Mouse (Mus musculus): ENCODE measurements around the gene Rps23.
A peak's percentile ranks its signal among the peaks of the same experiment; 100 is the strongest.

The Rps23 gene

DNA sequence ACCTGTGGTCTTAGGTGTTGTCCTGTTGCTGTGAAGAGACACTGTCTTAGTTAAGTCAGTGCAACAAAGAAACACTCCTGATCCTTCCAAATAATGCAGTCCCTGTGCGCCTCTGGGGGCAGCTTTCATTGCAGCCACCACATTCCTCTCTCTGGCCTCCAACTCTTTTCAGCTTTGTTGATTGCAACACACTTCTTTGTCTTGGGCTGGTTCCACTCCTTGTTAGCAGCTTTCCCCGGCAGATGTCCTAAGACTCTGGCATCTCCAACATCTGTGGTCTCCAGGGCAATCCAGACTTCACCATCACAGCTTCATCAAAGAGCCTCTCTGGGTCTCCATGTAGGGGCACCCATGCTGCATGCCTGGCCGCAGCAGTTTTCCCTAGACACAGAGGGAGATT is 10.5 kb downstream of the Rps23 start:
- DNase-seq (ENCODE audit: low read depth): no peak

- no peak for DNase-seq (ENCODE audit: low read depth)
Measured at GRCm38 (mm10) chr13:90935852-90936251, 13.1 kb downstream of the Rps23 start.

- DNase-seq (ENCODE audit: low read depth): no peak
Measured at GRCm38 (mm10) chr13:90939192-90939591, 16.4 kb downstream of the Rps23 start.

- no peak for DNase-seq (ENCODE audit: low read depth)
Measured at GRCm38 (mm10) chr13:90939600-90939999, 16.8 kb downstream of the Rps23 start.

GRCm38 (mm10) chr13:90958894-90959293 is 36.1 kb downstream of the Rps23 start:
- no peak for DNase-seq (ENCODE audit: low read depth)

GRCm38 (mm10) chr13:90960591-90960990 is 37.8 kb downstream of the Rps23 start:
- no peak for DNase-seq (ENCODE audit: low read depth)

- no peak for DNase-seq (ENCODE audit: low read depth)
Measured at GRCm38 (mm10) chr13:90962836-90963760, 40.3 kb downstream of the Rps23 start.

- DNase-seq (ENCODE audit: low read depth): no peak
Measured at GRCm38 (mm10) chr13:90964511-90964910, 41.8 kb downstream of the Rps23 start.

DNA sequence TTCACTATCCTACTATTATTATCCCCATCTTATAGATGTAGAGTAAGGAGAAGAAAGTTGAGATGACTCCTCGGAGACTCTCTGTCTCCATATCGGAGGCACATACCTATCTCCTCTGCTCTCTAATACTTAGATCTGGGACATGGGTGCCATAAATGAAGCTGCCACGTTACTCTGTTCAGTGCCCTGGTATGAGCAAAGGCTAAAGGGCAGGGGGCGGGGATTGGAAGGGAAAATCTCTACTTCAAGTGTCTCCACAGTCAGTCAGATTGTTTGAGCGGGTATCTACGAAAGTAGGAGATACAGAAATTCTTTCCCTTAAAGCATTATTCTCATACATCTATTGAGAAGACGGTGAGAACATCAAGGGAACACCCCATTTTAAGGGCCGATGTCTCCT is 43.2 kb downstream of the Rps23 start:
- no peak for DNase-seq (ENCODE audit: low read depth)

DNA sequence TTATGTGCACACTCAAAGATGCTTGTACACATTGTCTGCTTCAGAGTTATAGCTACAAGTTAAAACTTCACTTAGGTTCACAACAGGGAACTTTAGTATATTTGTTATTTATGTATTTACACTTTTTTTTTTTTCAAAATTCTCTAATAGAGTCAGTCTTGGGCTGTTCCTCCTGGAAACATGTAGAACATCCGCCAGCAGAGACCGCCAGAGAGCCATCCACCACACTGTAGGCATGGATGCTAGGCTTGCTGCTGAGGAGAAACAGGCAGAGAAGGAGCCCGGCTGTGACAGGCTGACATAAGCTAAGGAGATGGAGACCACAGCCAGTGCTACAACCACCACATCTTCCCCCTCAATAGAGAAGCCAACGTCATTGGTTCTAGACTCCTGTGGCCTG is 44.7 kb downstream of the Rps23 start:
- peak; percentile 48 for DNase-seq (ENCODE audit: low read depth)

- DNase-seq (ENCODE audit: low read depth): no peak
Measured at GRCm38 (mm10) chr13:90968940-90969339, 46.2 kb downstream of the Rps23 start.

DNA sequence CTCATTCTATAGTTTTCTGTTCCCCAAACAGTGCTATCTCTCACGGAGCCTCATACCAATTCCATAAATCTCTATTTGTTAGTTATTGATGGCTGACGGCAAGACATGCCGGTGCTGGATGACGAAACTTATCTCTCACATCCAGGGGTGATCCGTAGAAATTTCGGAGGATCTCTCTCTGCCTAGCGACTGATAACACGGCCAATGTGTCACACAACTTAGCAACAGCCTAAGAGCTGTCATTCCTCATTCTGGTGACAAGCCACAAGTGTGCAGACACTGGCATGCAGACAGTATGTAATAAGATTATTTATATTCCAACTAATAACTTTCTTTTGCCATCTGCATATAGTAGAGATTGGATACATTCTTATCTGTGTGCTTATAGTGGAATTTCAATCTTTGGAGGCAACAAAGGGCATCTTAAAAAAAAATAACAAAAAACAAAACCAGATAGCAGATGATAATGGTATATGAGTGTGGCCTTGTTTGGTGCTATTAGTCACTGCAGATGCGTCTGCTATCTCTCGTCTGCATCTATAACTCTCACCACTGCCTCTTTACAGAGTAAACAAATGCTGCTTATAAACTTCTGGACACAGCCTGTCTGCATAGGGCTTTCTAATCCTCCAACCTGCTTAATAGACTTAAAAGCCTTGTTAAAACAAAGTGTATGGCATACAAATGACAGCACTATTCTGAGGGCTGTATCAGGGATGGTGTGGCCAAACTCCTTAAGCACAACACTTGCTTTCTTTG is 47.7 kb downstream of the Rps23 start:
- DNase-seq (ENCODE audit: low read depth): no peak

DNA sequence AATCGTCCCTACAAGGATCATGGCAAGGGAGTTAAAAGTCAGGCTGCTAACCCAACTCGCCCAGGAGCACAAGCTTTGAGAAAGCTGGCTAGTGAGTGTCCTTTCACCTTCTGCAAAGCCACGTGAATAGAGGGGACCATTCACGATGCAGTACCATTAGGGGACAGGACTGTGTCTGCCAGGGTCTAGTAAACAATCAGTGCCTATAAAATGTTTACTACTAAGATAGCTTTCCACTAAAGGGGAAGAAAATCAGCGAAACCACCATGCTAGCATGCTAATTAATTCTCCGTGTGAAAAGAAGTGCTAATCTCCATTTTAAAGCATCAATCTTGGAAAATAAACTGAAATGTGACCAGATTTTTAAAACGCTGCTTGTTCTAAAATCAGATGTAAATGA is 50.7 kb downstream of the Rps23 start:
- DNase-seq (ENCODE audit: low read depth): no peak
